Mouse (Mus musculus) liver, postnatal 0 days (tissue): Measurements from ENCODE around the gene Slc30a6.

Source experiments
- CTCF ChIP-seq: sonication (generic); IDR thresholded peaks from 2 replicates; pipeline ENCODE4 v1.5.1; 2016; ENCODE audit warnings: antibody characterized with exemption, low read depth
- EP300 ChIP-seq: IDR thresholded peaks from 2 replicates; pipeline ENCODE4 v1.6.1; 2016; ENCODE audit warnings: antibody characterized with exemption, low read depth, mild to moderate bottlenecking

DNA sequence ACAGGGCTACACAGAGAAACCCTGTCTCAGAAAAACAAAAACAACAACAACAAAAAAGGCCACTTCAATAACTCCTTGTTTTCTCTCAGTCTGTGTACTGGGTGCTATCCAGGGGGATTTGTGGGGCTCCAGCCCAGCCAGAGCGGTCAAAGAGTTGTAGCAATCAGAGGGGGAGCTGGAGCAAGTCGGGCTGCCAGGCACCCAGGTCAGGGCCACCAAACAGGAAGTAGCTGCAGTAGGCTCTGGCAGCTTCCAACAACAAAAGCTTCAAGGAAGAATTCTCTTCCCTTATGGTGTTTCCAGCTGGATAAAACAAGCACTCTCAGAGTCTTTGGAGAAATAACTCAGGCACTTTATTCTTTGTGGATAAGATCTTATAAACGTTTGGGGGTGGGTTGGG, 58.5 kb downstream of the Slc30a6 start:
- TF ChIP-seq CTCF: no peak
- no peak for TF ChIP-seq EP300
